Mouse (Mus musculus): ENCODE results near the gene Ttc7b.

GRCm38 (mm10) chr12:100400119-100400518, 120.5 kb downstream of the Ttc7b start:
- TF ChIP-seq CTCF (IDR thresholded peaks at IDR 0.05): no peak
- no peak for TF ChIP-seq POLR2A (IDR thresholded peaks at IDR 0.05; ENCODE audit: insufficient read depth, low read depth, low read length)

Data from heart, adult 2 months (tissue).